Mouse (Mus musculus) CH12.LX (cell line): ENCODE data around the gene Zfp931.

Source experiments
- E2F4 ChIP-seq: IDR thresholded peaks from 2 replicates; pipeline ENCODE4 v1.6.1; 2011; ENCODE audit warnings: low read depth, low read length, improper control_type of control experiment; ENCODE audit not compliant: insufficient replicate concordance
- EP300 ChIP-seq: IDR thresholded peaks from 2 replicates; pipeline ENCODE4 v1.6.1; 2011; ENCODE audit warnings: low read length, improper control_type of control experiment

- TF ChIP-seq E2F4 (no peak), EP300 (no peak)
These were observed 20.1 kb downstream of the Zfp931 start for GRCm38 (mm10) chr2:178058195-178058594.
